Mouse (Mus musculus): ENCODE measurements at regions not wholly inside any gene's neighbourhood (a gene's known extent, or its start where the extent isn't known, plus 50 kb on each side); places are given as distances from the start of the nearest gene placed in this dataset.

DNA sequence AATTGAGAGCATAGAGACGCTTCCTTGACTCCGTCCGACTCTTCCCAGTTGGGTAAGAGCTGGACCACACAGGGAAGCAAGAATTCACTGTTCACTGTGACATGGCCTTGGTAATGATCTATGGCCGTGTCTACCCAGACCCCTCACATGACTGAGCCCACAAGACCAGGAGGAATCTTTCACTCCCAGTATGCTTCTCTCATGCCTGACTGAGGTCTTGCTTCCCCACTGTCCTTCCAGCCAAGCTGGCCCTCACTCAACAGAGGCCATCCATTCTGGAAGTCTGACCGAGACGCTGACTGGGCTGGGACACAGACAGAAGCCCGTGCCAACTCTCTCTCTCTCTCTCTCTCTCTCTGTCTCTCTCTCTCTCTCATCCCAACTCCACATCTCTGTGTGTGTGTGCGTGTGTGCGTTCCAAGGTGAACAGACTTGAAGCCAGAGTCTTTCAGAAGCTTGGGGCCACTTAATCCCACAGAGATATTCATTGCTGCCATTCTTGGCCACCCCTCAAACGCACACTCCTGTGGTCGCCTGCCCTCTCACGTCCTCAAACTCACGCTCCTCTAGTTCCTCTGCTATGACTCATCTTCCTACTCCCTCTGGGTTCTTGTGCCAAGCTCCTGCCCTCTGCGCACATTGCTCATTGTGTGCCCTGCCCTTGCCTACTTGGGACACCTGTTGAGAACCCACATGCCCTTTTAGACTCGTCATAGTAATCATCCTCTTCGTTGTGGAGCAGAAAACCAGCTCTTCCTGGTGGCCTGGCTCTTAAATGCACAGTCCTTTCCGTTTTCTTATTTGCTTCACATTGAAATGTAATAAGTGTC, 197.2 kb upstream of the Usp25 start:
- TF ChIP-seq CTCF (IDR thresholded peaks at IDR 0.05; ENCODE audit: control insufficient read depth, insufficient read depth, insufficient replicate concordance, low read depth, low read length): no peak
- TF ChIP-seq POLR2A (IDR thresholded peaks at IDR 0.05; ENCODE audit: control insufficient read depth, low read depth, low read length): no peak
